Mouse (Mus musculus) cerebellum, postnatal 4 days (tissue): ENCODE results near the gene Rnft1.
"Not testable (repeated sequence)": the region's sequence is repeated elsewhere in the genome, so short reads cannot be mapped to it uniquely, and the experiment has no call there.

Source experiments
- DNase-seq, 2 experiments: peaks; one replicate each; pipeline ENCODE4 v3.0.0; 2022; ENCODE audit warnings: low spot score in 2 of 2, mixed read lengths in 1 of 2

Rnft1 gene

GRCm38 (mm10) chr11:86517229-86517628 lies 32.8 kb downstream of the Rnft1 start:
- no peak for DNase-seq

- DNase-seq: no peak
Measured at GRCm38 (mm10) chr11:86519751-86520150, 35.3 kb downstream of the Rnft1 start.

DNA sequence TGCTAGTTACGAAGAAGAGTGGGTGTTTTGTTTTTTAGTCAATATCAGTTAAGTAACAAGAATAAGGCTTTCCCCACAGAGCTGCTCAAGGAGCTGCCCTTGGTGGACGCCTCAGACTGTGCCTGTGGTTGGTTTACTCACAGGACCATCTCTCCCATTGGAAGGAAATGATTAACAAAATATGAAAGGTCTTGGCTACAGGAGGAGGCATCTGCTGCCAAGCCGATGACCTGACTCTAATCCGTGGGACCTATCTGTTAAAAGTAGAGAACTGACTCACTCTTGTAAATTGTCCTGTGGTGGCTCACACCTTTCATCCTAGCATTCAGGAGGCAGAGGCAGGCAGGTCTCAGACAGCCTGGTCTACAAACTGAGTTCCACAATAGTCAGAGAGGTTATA lies 43.1 kb downstream of the Rnft1 start:
- no peak for DNase-seq

DNA sequence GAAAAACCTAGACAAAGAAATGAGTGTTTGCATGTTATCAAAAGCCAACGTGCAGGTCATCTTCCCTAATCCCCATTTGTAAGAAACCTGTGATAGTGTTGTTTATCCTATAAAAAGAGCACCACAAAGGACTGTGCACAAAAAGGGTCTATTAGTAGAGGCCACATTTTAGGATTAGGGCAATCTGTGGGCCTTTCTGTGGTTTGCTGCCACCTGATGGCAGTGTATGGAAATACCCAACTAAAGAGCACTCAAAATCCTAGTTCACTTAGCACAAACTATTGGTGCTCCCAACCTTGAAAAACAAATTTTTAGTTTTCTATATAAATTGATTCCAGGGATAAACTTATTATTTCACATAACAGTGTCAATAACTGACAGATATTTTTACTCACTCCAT lies 48.4 kb downstream of the Rnft1 start:
- DNase-seq: no peak

DNA sequence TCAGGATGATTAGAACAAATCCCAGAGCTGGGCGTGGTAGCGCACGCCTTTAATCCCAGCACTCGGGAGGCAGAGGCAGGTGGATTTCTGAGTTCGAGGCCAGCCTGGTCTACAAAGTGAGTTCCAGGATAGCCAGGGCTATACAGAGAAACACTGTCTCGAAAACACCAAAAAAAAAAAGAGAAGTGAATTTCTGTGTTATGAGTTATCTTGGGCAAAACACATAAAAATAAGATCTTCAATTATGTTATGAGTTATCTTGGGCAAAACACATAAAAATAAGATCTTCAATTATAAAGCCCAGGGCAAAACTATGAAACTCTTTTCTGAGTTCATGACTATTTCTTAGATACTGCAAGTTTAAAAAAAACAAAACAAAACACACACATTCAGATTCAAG lies 48.8 kb downstream of the Rnft1 start:
- DNase-seq: not testable (repeated sequence)

DNA sequence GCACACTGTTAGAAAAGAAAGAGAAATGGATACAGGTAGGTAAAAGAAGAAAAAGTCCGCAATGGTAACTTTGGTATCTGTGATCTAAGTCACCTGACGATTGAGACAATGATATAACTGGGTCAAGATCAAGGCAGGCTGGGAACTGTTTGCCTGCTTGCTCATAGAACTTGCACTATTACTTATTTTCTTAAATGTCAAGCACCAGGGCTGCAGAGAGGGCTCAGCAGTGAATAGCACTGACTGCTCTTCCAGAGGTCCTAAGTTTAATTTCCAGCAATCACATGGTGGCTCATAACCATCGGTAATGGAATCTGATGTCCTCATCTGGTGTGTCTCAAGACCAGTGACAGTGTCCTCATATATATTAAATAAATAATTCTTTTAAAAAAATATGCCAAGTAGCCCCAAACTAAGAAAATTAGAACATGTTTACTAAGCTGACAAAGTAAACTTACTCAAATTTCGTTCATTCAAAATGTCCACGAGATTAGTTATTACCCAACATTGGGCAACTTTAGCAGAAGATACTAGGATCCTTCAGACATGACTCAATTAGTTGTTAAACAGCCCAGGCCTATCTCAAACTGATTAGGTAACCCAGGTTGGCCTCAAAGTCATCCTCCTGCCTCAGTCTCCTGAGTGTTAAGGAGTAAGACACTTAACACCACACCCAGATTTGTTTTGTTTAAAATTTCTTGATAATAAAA lies 49.9 kb downstream of the Rnft1 start:
- no peak for DNase-seq

GRCm38 (mm10) chr11:86538786-86539185 lies 54.3 kb downstream of the Rnft1 start:
- DNase-seq: no peak

- DNase-seq: no peak
Measured at GRCm38 (mm10) chr11:86539716-86540475, 55.4 kb downstream of the Rnft1 start.

DNA sequence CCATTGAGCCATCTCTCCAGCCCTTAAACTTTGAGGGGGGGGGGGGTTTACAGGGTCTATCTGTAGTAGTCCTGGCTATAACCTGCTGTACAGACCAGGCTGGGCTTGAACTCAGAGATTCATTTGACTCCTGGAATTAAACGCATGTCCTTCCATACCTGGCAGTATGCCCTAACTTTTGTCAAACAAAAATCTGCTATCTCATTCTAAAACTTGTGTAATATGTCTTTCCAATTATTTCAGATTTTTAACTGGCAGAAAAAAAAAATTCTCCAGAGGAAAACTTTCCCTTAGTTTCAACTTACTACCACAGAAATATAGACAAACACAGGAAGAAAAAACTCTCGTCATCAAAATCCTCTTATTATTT lies 56.0 kb downstream of the Rnft1 start:
- DNase-seq: no peak

DNA sequence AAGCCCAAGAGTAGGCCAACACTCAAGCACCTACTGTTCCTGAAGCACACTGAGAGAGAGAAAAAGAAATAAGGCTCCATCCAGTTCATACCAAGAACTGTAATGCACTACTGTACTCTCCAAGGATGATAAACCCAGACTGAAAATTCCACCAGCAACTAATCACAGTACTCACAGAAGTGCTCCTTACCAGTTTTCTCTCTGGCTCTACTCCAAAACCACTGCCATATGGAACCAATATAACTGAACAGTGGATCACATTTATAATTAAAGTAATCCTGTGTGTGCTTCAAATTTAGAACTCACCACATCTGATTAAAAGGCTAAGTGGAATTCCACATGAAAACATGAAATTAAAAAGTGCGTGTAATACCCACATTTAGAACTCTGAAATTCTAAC lies 58.4 kb downstream of the Rnft1 start:
- DNase-seq: no peak

DNA sequence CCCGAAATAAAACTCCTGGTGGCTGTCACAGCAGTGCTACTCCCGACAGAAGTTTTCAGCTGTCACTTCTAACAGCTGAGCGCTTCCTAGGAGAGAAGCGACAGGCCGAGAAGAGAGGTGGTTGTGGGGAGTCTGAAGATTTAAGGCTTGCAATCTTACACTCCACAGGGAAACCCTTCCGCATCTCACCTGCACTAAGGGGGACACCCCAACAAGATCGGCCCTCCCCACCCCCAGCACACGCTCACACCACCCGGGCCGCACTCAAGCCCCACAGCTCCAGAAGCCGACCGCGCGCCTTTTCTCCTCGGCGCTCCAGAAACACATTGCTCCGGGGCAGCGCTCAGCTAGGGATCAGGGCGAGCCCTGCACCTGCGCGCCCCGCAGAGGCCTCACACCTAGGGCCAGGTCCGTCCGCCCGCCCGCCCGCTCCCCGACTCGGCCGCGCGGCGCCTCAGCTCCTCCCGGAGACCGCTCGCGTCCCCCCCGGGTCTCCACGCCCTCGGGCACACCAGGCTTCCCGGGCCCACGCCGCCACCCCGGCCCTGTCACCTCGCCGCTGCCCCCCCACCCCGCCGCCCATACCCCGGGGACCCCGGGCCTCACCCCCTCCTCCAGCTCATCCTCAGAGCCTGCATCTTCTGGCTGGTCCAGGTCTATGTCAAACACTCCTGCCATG lies 59.6 kb downstream of the Rnft1 start:
- DNase-seq: peak in 1 of 2 experiments; percentile 22

DNA sequence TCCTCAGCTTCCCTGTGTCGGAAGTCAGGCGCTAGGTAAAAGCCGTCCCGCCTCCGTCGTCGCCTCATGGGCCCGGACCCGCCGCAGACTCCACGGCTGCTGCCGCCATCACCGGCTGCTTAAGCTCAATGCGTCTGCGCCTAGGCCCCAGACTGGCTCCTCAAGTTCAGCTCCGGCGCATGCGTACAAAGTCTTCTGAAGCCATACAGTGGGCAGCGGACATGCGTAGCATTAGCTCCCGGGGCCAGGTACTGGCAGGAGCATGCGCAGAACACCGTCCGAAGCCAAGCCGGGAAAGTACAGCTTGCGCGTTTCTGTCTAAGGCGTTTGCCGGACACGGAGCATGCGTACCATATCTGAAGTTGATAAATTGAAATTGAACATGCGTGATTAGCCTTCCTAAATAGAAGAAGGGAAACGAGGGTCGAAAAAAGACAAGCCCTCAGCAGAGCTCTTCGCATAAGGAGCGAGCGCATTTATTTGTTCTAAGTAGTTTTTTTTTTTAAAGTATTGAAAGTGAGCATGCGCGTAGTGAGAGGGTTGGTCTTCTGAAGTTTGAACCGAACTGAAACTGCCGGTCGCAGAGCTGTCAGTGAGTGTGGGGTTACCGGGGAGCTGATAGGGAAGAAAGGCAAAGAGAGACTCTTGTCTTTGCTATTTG lies 60.3 kb downstream of the Rnft1 start, which contains the start of the genes Rps6kb1 and Tubd1:
Rps6kb1 (minus strand) TSS at position 167 of the 661 bp plus-strand sequence.
Tubd1 (plus strand) TSS at position 353 of the 661 bp plus-strand sequence.
- DNase-seq: peak; percentile 98

- DNase-seq: no peak
Measured at GRCm38 (mm10) chr11:86545556-86545955, 61.1 kb downstream of the Rnft1 start.

DNA sequence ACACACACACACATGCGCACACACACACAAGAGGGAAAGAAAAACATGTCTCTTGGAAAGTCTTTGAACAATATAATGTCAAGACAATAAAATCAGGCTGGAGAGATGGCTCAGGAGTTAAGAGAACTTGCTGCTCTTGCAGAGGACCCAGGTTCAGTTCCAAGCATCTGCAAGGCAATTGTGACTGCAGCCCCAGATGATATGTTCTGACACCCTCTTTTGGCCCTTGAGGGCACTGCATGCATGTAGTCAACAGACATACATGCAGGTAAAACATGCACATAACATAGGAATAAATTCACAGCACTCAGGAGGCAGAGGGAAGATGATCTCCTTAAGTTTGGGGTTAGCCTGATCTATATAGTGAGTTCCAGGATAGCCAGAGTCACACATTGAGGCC lies 63.0 kb downstream of the Rnft1 start:
- no peak for DNase-seq
